Mouse (Mus musculus) ovary, adult 2 months (tissue): ENCODE measurements around the gene Gm2001. TPM values are rescaled to one million over a fixed set of nuclear protein-coding genes. Genes with fewer than 3 reads are reported as not detected.

Source experiments
- polyA plus RNA-seq: library from polyadenylated mRNA; depleted of rRNA; stranded (reverse); fragments of >200 nt; gene quantifications from 2 replicates; pipeline ENCODE4 v1.2.3, GENCODE M21; 2012; rRNA removed

Gene Gm2001
- polyA plus RNA-seq: not detected in 2 replicates

DNA sequence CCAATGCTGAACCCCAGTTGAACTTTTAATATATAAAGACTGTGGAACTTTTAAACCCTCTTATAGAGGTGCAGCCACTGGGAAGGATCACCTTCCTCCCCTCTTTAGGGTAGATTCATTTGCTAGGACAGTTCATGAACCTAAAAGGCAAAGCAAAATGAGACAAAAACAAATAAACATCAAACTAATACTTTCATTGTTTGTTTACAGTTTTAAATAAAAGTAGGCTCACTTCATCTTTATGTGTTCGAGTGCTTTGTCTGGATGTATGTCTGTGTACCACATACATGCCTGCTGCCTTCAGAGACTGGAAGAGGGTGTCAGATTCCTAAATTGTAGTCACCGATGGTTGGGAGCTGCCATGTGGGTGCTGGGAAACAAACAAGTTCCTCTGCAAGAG lies at the start of gene Gm2001:
Gm2001 (minus strand) TSS at position 101 of the 400 bp plus-strand sequence.

DNA sequence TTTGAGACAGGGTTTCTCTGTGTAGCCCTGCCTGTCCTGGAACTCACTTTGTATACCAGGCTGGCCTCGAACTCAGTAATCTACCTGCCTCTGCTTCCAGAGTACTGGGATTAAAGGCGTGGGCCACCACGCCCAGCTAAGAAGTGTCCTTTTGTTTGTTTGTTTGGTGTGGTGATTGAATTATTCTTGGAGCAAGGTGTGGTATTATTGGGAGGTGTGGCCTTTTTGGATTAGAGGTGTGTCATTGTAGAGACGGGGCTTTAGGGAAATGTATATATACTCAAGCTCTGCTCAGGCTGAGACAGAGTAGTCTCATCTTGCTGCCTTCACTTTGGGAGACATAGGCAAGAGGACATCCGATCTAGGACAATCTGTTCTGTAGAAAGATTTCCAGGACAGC lies 31.6 kb upstream of the Gm2001 start, which contains the start of gene Gm2016:
Gm2016 (plus strand) TSS at position 301 of the 400 bp plus-strand sequence.

DNA sequence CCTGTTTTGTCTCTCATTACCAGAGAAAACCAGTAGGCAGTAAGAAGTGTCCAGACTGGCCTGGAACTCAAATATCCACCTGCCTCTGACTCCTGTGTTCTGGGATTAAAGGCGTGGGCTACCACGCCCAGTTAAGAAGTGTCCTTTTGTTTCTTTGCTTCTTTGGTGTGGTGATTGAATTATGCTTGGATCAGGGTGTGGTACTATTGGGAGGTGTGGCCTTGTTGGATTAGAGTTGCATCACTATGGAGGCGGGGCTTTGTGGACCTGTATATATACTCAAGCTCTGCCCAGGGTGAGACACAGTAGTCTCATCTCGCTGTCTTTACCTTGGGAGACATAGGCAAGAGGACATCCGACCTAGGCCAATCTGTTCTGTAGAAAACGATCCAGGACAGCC lies 25.9 kb downstream of the Gm2001 start, which contains the start of gene BB287469:
BB287469 (plus strand) TSS at position 301 of the 400 bp plus-strand sequence.

DNA sequence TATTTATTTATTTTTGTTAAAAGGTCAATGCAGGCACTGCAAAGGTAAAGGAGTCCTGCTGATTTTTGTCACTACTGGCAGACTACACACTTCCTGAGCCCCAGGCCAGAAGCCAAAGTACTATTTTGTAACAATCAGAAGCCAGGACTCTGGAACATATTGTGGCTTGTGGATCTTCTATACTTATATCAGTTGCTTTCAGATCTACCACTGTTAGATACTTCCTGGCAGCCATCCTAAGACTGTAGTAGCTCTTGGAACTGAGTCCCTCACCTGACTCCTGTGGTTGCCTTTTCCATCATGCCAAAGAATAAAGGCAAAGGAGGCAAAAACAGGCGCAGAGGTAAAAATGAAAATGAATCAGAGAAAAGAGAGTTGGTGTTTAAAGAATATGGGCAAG lies 46.9 kb downstream of the Gm2001 start, which contains the start of gene Gm21936:
Gm21936 (plus strand) TSS at position 301 of the 400 bp plus-strand sequence.

Other genes starting within 250 kb of the Gm2001 start
- gene Oog1, start 239.7 kb downstream of the Gm2001 start, polyA plus RNA-seq: 1.2 and 2.1 TPM in 2 replicates
- not detected in 2 replicates for gene Gm4027, start 223.5 kb downstream of the Gm2001 start, polyA plus RNA-seq
- gene Gm16381, start 197.7 kb downstream of the Gm2001 start, polyA plus RNA-seq: not detected in 2 replicates
- gene Gm21319, start 66.6 kb downstream of the Gm2001 start, polyA plus RNA-seq: not detected in 2 replicates
- not detected in 2 replicates for gene Gm21936, start 46.8 kb downstream of the Gm2001 start, polyA plus RNA-seq
- not detected in 2 replicates for gene BB287469, start 25.8 kb downstream of the Gm2001 start, polyA plus RNA-seq
- not detected in 2 replicates for gene Gm2016, start 31.7 kb upstream of the Gm2001 start, polyA plus RNA-seq
- gene Gm2022, start 53.0 kb upstream of the Gm2001 start, polyA plus RNA-seq: not detected in 2 replicates
- not detected in 2 replicates for gene Gm2035, start 77.5 kb upstream of the Gm2001 start, polyA plus RNA-seq
- 3.0 and 3.8 TPM in 2 replicates for gene Gm2042, start 111.7 kb upstream of the Gm2001 start, polyA plus RNA-seq
- not detected in 2 replicates for gene Gm2075, start 169.5 kb upstream of the Gm2001 start, polyA plus RNA-seq
- not detected in 2 replicates for gene Gm6803, start 176.4 kb upstream of the Gm2001 start, polyA plus RNA-seq
- not detected in 2 replicates for gene Gm2056, start 184.7 kb upstream of the Gm2001 start, polyA plus RNA-seq
- not detected in 2 replicates for gene Gm16368, start 241.4 kb upstream of the Gm2001 start, polyA plus RNA-seq